Mouse (Mus musculus): ENCODE measurements around the gene Hivep2. TPM values are rescaled to one million over a fixed set of nuclear protein-coding genes. Genes with fewer than 3 reads are reported as not detected.

Hivep2 gene
- polyA plus RNA-seq, 1 experiment: 18.6 TPM

- no peak for DNase-seq (ENCODE audit: low read depth)
- TF ChIP-seq POLR2A (IDR thresholded peaks at IDR 0.05; ENCODE audit: borderline replicate concordance, extremely low read depth, insufficient read depth, insufficient read length, poor library complexity, severe bottlenecking) (no peak), CTCF (IDR thresholded peaks at IDR 0.05; ENCODE audit: borderline replicate concordance, extremely low read depth, insufficient read depth, insufficient read length) (no peak)
Measured at GRCm38 (mm10) chr10:13974472-13974871, 8.6 kb downstream of the Hivep2 start.

- TF ChIP-seq CTCF (IDR thresholded peaks at IDR 0.05; ENCODE audit: borderline replicate concordance, extremely low read depth, insufficient read depth, insufficient read length) (no peak), POLR2A (IDR thresholded peaks at IDR 0.05; ENCODE audit: borderline replicate concordance, extremely low read depth, insufficient read depth, insufficient read length, poor library complexity, severe bottlenecking) (no peak)
- no peak for DNase-seq (ENCODE audit: low read depth)
Measured at GRCm38 (mm10) chr10:13975861-13976260, 10.0 kb downstream of the Hivep2 start.

- no peak for DNase-seq (ENCODE audit: low read depth)
- TF ChIP-seq POLR2A (IDR thresholded peaks at IDR 0.05; ENCODE audit: borderline replicate concordance, extremely low read depth, insufficient read depth, insufficient read length, poor library complexity, severe bottlenecking) (no peak), CTCF (IDR thresholded peaks at IDR 0.05; ENCODE audit: borderline replicate concordance, extremely low read depth, insufficient read depth, insufficient read length) (no peak)
Measured at GRCm38 (mm10) chr10:13976267-13976666, 10.4 kb downstream of the Hivep2 start.

GRCm38 (mm10) chr10:13982271-13982670 is 16.4 kb downstream of the Hivep2 start:
- DNase-seq (ENCODE audit: low read depth): no peak
- TF ChIP-seq POLR2A (IDR thresholded peaks at IDR 0.05; ENCODE audit: borderline replicate concordance, extremely low read depth, insufficient read depth, insufficient read length, poor library complexity, severe bottlenecking) (no peak), CTCF (IDR thresholded peaks at IDR 0.05; ENCODE audit: borderline replicate concordance, extremely low read depth, insufficient read depth, insufficient read length) (no peak)

GRCm38 (mm10) chr10:13982769-13983381 is 17.0 kb downstream of the Hivep2 start:
- TF ChIP-seq CTCF (IDR thresholded peaks at IDR 0.05; ENCODE audit: borderline replicate concordance, extremely low read depth, insufficient read depth, insufficient read length) (no peak), POLR2A (IDR thresholded peaks at IDR 0.05; ENCODE audit: borderline replicate concordance, extremely low read depth, insufficient read depth, insufficient read length, poor library complexity, severe bottlenecking) (no peak)
- peak; percentile 81 for DNase-seq (ENCODE audit: low read depth)

GRCm38 (mm10) chr10:13983631-13984030 is 17.8 kb downstream of the Hivep2 start:
- TF ChIP-seq CTCF (IDR thresholded peaks at IDR 0.05; ENCODE audit: borderline replicate concordance, extremely low read depth, insufficient read depth, insufficient read length): no peak
- TF ChIP-seq POLR2A (IDR thresholded peaks at IDR 0.05; ENCODE audit: borderline replicate concordance, extremely low read depth, insufficient read depth, insufficient read length, poor library complexity, severe bottlenecking): no peak
- DNase-seq (ENCODE audit: low read depth): peak; percentile 48

GRCm38 (mm10) chr10:13984233-13984632 is 18.4 kb downstream of the Hivep2 start:
- no peak for TF ChIP-seq POLR2A (IDR thresholded peaks at IDR 0.05; ENCODE audit: borderline replicate concordance, extremely low read depth, insufficient read depth, insufficient read length, poor library complexity, severe bottlenecking)
- TF ChIP-seq CTCF (IDR thresholded peaks at IDR 0.05; ENCODE audit: borderline replicate concordance, extremely low read depth, insufficient read depth, insufficient read length): no peak
- no peak for DNase-seq (ENCODE audit: low read depth)

- no peak for TF ChIP-seq POLR2A (IDR thresholded peaks at IDR 0.05; ENCODE audit: borderline replicate concordance, extremely low read depth, insufficient read depth, insufficient read length, poor library complexity, severe bottlenecking)
- no peak for TF ChIP-seq CTCF (IDR thresholded peaks at IDR 0.05; ENCODE audit: borderline replicate concordance, extremely low read depth, insufficient read depth, insufficient read length)
- DNase-seq (ENCODE audit: low read depth): no peak
Measured at GRCm38 (mm10) chr10:13986539-13986938, 20.7 kb downstream of the Hivep2 start.

GRCm38 (mm10) chr10:13987336-13987735 is 21.5 kb downstream of the Hivep2 start:
- DNase-seq (ENCODE audit: low read depth): no peak
- TF ChIP-seq POLR2A (IDR thresholded peaks at IDR 0.05; ENCODE audit: borderline replicate concordance, extremely low read depth, insufficient read depth, insufficient read length, poor library complexity, severe bottlenecking) (no peak), CTCF (IDR thresholded peaks at IDR 0.05; ENCODE audit: borderline replicate concordance, extremely low read depth, insufficient read depth, insufficient read length) (no peak)

GRCm38 (mm10) chr10:13988280-13988679 is 22.4 kb downstream of the Hivep2 start:
- no peak for DNase-seq (ENCODE audit: low read depth)
- no peak for TF ChIP-seq CTCF (IDR thresholded peaks at IDR 0.05; ENCODE audit: borderline replicate concordance, extremely low read depth, insufficient read depth, insufficient read length)
- no peak for TF ChIP-seq POLR2A (IDR thresholded peaks at IDR 0.05; ENCODE audit: borderline replicate concordance, extremely low read depth, insufficient read depth, insufficient read length, poor library complexity, severe bottlenecking)

GRCm38 (mm10) chr10:13988757-13989156 is 22.9 kb downstream of the Hivep2 start:
- DNase-seq (ENCODE audit: low read depth): no peak
- no peak for TF ChIP-seq POLR2A (IDR thresholded peaks at IDR 0.05; ENCODE audit: borderline replicate concordance, extremely low read depth, insufficient read depth, insufficient read length, poor library complexity, severe bottlenecking)
- no peak for TF ChIP-seq CTCF (IDR thresholded peaks at IDR 0.05; ENCODE audit: borderline replicate concordance, extremely low read depth, insufficient read depth, insufficient read length)

- no peak for TF ChIP-seq POLR2A (IDR thresholded peaks at IDR 0.05; ENCODE audit: borderline replicate concordance, extremely low read depth, insufficient read depth, insufficient read length, poor library complexity, severe bottlenecking)
- TF ChIP-seq CTCF (IDR thresholded peaks at IDR 0.05; ENCODE audit: borderline replicate concordance, extremely low read depth, insufficient read depth, insufficient read length): no peak
- DNase-seq (ENCODE audit: low read depth): no peak
Measured at GRCm38 (mm10) chr10:13990842-13991241, 25.0 kb downstream of the Hivep2 start.
